Mouse (Mus musculus): Measurements from ENCODE around the gene 1700029I15Rik. TPM values are rescaled to one million over a fixed set of nuclear protein-coding genes. Genes with fewer than 3 reads are reported as not detected.

Gene 1700029I15Rik
- polyA plus RNA-seq, 1 experiment = 0.91 TPM

DNA sequence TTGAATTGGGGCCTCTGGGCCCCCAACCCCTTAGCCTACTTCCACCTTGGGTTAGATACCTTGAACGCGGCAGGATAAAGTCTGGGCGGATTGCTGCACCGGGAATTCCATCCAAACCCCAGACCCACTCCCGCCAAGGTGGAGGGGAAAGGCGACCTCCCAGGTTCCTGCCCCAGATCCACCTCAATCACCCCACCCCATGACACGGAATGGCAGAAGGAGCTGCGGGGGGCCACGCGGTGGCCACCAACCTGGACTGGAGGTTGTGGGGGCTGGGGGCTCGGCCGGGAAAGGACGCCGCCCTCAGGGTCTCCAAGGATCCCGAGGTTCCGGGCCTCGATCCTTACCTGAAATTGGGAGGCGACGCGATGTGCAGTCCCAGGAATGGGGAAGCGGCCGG lies 18.3 kb downstream of the 1700029I15Rik start:
- H3K4me2 ChIP-seq (ENCODE audit: low read depth) = no peak overlapping the region
- no peaks in the 10 kb centered on the region for H3K79me2 ChIP-seq (ENCODE audit: control insufficient read depth, insufficient read depth)
- TF ChIP-seq MYOG (IDR thresholded peaks at IDR 0.05; ENCODE audit: control insufficient read depth in 1 of 3, insufficient read depth in 1 of 3, insufficient read length in 2 of 3, low read depth in 2 of 3) (no peak), MAX (IDR thresholded peaks at IDR 0.05; ENCODE audit: low read depth) (no peak), TCF12 (IDR thresholded peaks at IDR 0.05; ENCODE audit: insufficient read depth, poor library complexity, severe bottlenecking) (no peak), E2F4 (IDR thresholded peaks at IDR 0.05; ENCODE audit: insufficient read depth) (no peak), REST (IDR thresholded peaks at IDR 0.05; ENCODE audit: insufficient read depth, insufficient read length) (no peak), USF1 (IDR thresholded peaks at IDR 0.05; ENCODE audit: low read depth) (no peak), TCF3 (IDR thresholded peaks at IDR 0.05; ENCODE audit: insufficient read length, low read depth) (no peak), POLR2AphosphoS2 (IDR thresholded peaks at IDR 0.05; ENCODE audit: insufficient read length, low read depth) (no peak), SRF (IDR thresholded peaks at IDR 0.05; ENCODE audit: control insufficient read depth, insufficient read length, low read depth) (no peak), CEBPB (IDR thresholded peaks at IDR 0.05; ENCODE audit: insufficient read depth, poor library complexity, severe bottlenecking) (no peak), MYOD1 (IDR thresholded peaks at IDR 0.05; ENCODE audit: control insufficient read depth in 1 of 3, insufficient read length in 2 of 3, low read depth in 2 of 3) (no peak), POLR2A (IDR thresholded peaks at IDR 0.05; ENCODE audit: insufficient read length, low read depth) (no peak)
- no peak overlapping the region for H3ac ChIP-seq (ENCODE audit: control insufficient read depth, insufficient read length)
- no peak overlapping the region for H3K4me3 ChIP-seq
- H3K36me3 ChIP-seq (ENCODE audit: control insufficient read depth, insufficient read depth) = peaks cover 3% of the 10 kb centered on the region
- H3K27me3 ChIP-seq (ENCODE audit: control insufficient read depth, insufficient read depth, insufficient read length) = peaks cover 33% of the 10 kb centered on the region

DNA sequence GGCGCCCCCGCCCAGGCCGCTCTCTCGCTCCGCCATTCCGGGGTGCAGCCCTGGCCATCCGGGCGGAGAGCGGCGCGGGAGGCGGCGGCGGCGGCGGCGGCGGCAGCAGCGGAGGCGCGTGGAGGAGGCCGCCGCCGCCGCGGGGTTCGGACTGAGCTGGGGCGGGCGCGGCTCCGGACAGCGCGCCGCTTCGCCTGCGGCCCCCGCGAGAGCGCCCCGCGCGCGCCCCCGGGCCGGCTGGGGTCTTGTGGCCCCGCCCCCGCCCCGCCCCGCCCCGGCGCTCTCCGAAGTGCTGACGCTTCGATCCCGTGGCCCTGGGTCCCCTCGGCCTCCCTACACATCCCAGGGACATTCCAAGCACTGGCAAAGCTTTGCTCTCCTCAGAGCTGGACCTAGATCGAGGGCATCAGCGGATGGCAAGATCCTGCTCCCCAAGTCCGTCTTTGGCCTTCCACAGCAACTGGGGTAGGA lies 18.8 kb downstream of the 1700029I15Rik start, which contains the start of gene Mapk8ip1:
Mapk8ip1 (minus strand) TSS at position 173 of the 471 bp plus-strand sequence.
- no peak for TF ChIP-seq MYOG (IDR thresholded peaks at IDR 0.05; ENCODE audit: control insufficient read depth in 1 of 3, insufficient read depth in 1 of 3, insufficient read length in 2 of 3, low read depth in 2 of 3)
- peak; percentile 67 for TF ChIP-seq REST (IDR thresholded peaks at IDR 0.05; ENCODE audit: insufficient read depth, insufficient read length)
- H3K27me3 ChIP-seq (ENCODE audit: control insufficient read depth, insufficient read depth, insufficient read length) = peaks cover 29% of the 10 kb centered on the region
- H3K79me2 ChIP-seq (ENCODE audit: control insufficient read depth, insufficient read depth) = no peaks in the 10 kb centered on the region
- H3K36me3 ChIP-seq (ENCODE audit: control insufficient read depth, insufficient read depth) = peaks cover 3% of the 10 kb centered on the region
- no peak within 1 kb of the TSS for H3K4me2 ChIP-seq (ENCODE audit: low read depth)
- no peak within 1 kb of the TSS for H3K4me3 ChIP-seq
- no peak within 1 kb of the TSS for H3ac ChIP-seq (ENCODE audit: control insufficient read depth, insufficient read length)

DNA sequence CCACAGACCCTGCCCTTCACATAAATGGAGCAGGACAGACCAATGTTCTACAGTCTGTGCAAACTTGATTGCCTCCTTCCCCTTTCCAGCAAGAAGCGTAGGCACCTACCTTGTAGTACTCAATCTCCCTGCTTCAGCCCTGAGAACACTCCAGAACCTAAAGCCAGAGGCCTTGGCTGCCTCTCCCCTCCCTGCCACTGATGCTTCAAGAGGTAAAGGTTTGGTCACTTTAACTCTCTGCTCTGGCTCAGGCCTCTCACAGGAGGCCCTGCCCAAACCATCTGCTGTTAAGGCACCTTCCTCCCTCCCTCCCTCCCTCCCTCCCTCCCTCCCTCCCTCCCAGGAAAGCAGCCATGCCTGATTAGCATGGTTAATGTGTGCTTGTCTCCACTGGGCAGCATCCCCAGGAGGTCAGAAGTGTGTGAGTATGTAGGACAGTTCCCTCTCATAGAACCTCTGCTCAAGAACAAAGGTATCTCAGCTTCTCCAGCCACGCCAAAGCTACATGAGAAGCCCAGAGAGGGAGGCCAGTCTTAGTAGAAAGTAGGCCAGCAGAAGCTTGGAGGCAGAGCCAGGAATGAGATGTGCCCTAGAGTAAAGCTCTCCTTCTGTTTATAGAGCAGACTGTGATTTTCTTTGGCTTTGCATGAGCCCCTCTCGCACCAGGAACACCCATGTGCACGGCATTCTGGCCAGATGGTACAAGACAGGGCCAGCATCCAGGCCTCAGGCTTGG lies 20.4 kb downstream of the 1700029I15Rik start:
- Histone ChIP-seq H3ac (ENCODE audit: control insufficient read depth, insufficient read length) (no peak overlapping the region), H3K4me2 (ENCODE audit: low read depth) (no peak overlapping the region), H3K4me3 (no peak overlapping the region), H3K36me3 (ENCODE audit: control insufficient read depth, insufficient read depth) (peaks cover 7% of the 10 kb centered on the region), H3K27me3 (ENCODE audit: control insufficient read depth, insufficient read depth, insufficient read length) (peaks cover 19% of the 10 kb centered on the region), H3K79me2 (ENCODE audit: control insufficient read depth, insufficient read depth) (no peaks in the 10 kb centered on the region)
- TF ChIP-seq REST (IDR thresholded peaks at IDR 0.05; ENCODE audit: insufficient read depth, insufficient read length) = no peak
- TF ChIP-seq CEBPB (IDR thresholded peaks at IDR 0.05; ENCODE audit: insufficient read depth, poor library complexity, severe bottlenecking) = no peak
- no peak for TF ChIP-seq MYOD1 (IDR thresholded peaks at IDR 0.05; ENCODE audit: control insufficient read depth in 1 of 3, insufficient read length in 2 of 3, low read depth in 2 of 3)
- TF ChIP-seq E2F4 (IDR thresholded peaks at IDR 0.05; ENCODE audit: insufficient read depth) = no peak
- TF ChIP-seq POLR2AphosphoS2 (IDR thresholded peaks at IDR 0.05; ENCODE audit: insufficient read length, low read depth) = no peak

- H3K4me3 ChIP-seq = no peak overlapping the region
- H3K79me2 ChIP-seq (ENCODE audit: control insufficient read depth, insufficient read depth) = no peaks in the 10 kb centered on the region
- peaks cover 10% of the 10 kb centered on the region for H3K36me3 ChIP-seq (ENCODE audit: control insufficient read depth, insufficient read depth)
- H3K4me2 ChIP-seq (ENCODE audit: low read depth) = no peak overlapping the region
- TF ChIP-seq E2F4 (IDR thresholded peaks at IDR 0.05; ENCODE audit: insufficient read depth) = no peak
- TF ChIP-seq POLR2AphosphoS2 (IDR thresholded peaks at IDR 0.05; ENCODE audit: insufficient read length, low read depth) = no peak
- TF ChIP-seq MAX (IDR thresholded peaks at IDR 0.05; ENCODE audit: low read depth) = no peak
- TF ChIP-seq MYOG (IDR thresholded peaks at IDR 0.05; ENCODE audit: control insufficient read depth in 1 of 3, insufficient read depth in 1 of 3, insufficient read length in 2 of 3, low read depth in 2 of 3) = no peak
- no peak for TF ChIP-seq REST (IDR thresholded peaks at IDR 0.05; ENCODE audit: insufficient read depth, insufficient read length)
- TF ChIP-seq POLR2A (IDR thresholded peaks at IDR 0.05; ENCODE audit: insufficient read length, low read depth) = no peak
- TF ChIP-seq MYOD1 (IDR thresholded peaks at IDR 0.05; ENCODE audit: control insufficient read depth in 1 of 3, insufficient read length in 2 of 3, low read depth in 2 of 3) = no peak
- TF ChIP-seq USF1 (IDR thresholded peaks at IDR 0.05; ENCODE audit: low read depth) = no peak
- TF ChIP-seq SRF (IDR thresholded peaks at IDR 0.05; ENCODE audit: control insufficient read depth, insufficient read length, low read depth) = no peak
- no peak for TF ChIP-seq CEBPB (IDR thresholded peaks at IDR 0.05; ENCODE audit: insufficient read depth, poor library complexity, severe bottlenecking)
- no peak for TF ChIP-seq TCF3 (IDR thresholded peaks at IDR 0.05; ENCODE audit: insufficient read length, low read depth)
- TF ChIP-seq TCF12 (IDR thresholded peaks at IDR 0.05; ENCODE audit: insufficient read depth, poor library complexity, severe bottlenecking) = no peak
- H3K27me3 ChIP-seq (ENCODE audit: control insufficient read depth, insufficient read depth, insufficient read length) = peaks cover 19% of the 10 kb centered on the region
- no peak overlapping the region for H3ac ChIP-seq (ENCODE audit: control insufficient read depth, insufficient read length)
Observed at GRCm38 (mm10) chr2:92403776-92404319, 21.5 kb downstream of the 1700029I15Rik start.

GRCm38 (mm10) chr2:92404737-92405136 lies 22.4 kb downstream of the 1700029I15Rik start:
- H3K27me3 ChIP-seq (ENCODE audit: control insufficient read depth, insufficient read depth, insufficient read length) = peaks cover 13% of the 10 kb centered on the region
- no peak overlapping the region for H3ac ChIP-seq (ENCODE audit: control insufficient read depth, insufficient read length)
- H3K79me2 ChIP-seq (ENCODE audit: control insufficient read depth, insufficient read depth) = no peaks in the 10 kb centered on the region
- H3K4me3 ChIP-seq = no peak overlapping the region
- H3K4me2 ChIP-seq (ENCODE audit: low read depth) = no peak overlapping the region
- no peak for TF ChIP-seq MYOG (IDR thresholded peaks at IDR 0.05; ENCODE audit: control insufficient read depth in 1 of 3, insufficient read depth in 1 of 3, insufficient read length in 2 of 3, low read depth in 2 of 3)
- no peak for TF ChIP-seq MAX (IDR thresholded peaks at IDR 0.05; ENCODE audit: low read depth)
- no peak for TF ChIP-seq E2F4 (IDR thresholded peaks at IDR 0.05; ENCODE audit: insufficient read depth)
- TF ChIP-seq TCF12 (IDR thresholded peaks at IDR 0.05; ENCODE audit: insufficient read depth, poor library complexity, severe bottlenecking) = no peak
- TF ChIP-seq SRF (IDR thresholded peaks at IDR 0.05; ENCODE audit: control insufficient read depth, insufficient read length, low read depth) = no peak
- no peak for TF ChIP-seq POLR2AphosphoS2 (IDR thresholded peaks at IDR 0.05; ENCODE audit: insufficient read length, low read depth)
- no peak for TF ChIP-seq REST (IDR thresholded peaks at IDR 0.05; ENCODE audit: insufficient read depth, insufficient read length)
- no peak for TF ChIP-seq TCF3 (IDR thresholded peaks at IDR 0.05; ENCODE audit: insufficient read length, low read depth)
- no peak for TF ChIP-seq MYOD1 (IDR thresholded peaks at IDR 0.05; ENCODE audit: control insufficient read depth in 1 of 3, insufficient read length in 2 of 3, low read depth in 2 of 3)
- TF ChIP-seq CEBPB (IDR thresholded peaks at IDR 0.05; ENCODE audit: insufficient read depth, poor library complexity, severe bottlenecking) = no peak
- no peak for TF ChIP-seq POLR2A (IDR thresholded peaks at IDR 0.05; ENCODE audit: insufficient read length, low read depth)
- no peak for TF ChIP-seq USF1 (IDR thresholded peaks at IDR 0.05; ENCODE audit: low read depth)
- peaks cover 14% of the 10 kb centered on the region for H3K36me3 ChIP-seq (ENCODE audit: control insufficient read depth, insufficient read depth)

All from myocyte (in vitro differentiated cells).